Mouse (Mus musculus): ENCODE results near the gene Agl.
A peak's percentile ranks its signal among the peaks of the same experiment; 100 is the strongest.

The Agl gene

GRCm38 (mm10) chr3:116740106-116740505 lies 67.9 kb downstream of the Agl start:
- DNase-seq: no peak

- DNase-seq: no peak
Measured at GRCm38 (mm10) chr3:116737326-116737731, 70.6 kb downstream of the Agl start.

- DNase-seq: no peak
Measured at GRCm38 (mm10) chr3:116729483-116730174, 78.3 kb downstream of the Agl start.

- peak; percentile 14 to 29 for DNase-seq
Measured at GRCm38 (mm10) chr3:116726807-116727206, 81.2 kb downstream of the Agl start.

GRCm38 (mm10) chr3:116723496-116724481 lies 84.2 kb downstream of the Agl start:
- no peak for DNase-seq

- DNase-seq: no peak
Measured at GRCm38 (mm10) chr3:116722980-116723379, 85.0 kb downstream of the Agl start.

GRCm38 (mm10) chr3:116718951-116719350 lies 89.0 kb downstream of the Agl start:
- no peak for DNase-seq

GRCm38 (mm10) chr3:116713031-116713430 lies 94.9 kb downstream of the Agl start:
- DNase-seq: no peak

- DNase-seq: no peak
Measured at GRCm38 (mm10) chr3:116712436-116712881, 95.5 kb downstream of the Agl start, which contains the start of gene Slc35a3. Gene Slc35a3, minus strand, starts transcription at chr3:116712831.

- DNase-seq: peak; percentile 87 to 91
Measured at GRCm38 (mm10) chr3:116711624-116712435, 96.1 kb downstream of the Agl start.

- DNase-seq: peak in 1 of 2 experiments; percentile 17
Measured at GRCm38 (mm10) chr3:116710941-116711340, 97.0 kb downstream of the Agl start.

- DNase-seq: no peak
Measured at GRCm38 (mm10) chr3:116705637-116706204, 102.2 kb downstream of the Agl start.

- no peak for DNase-seq
Measured at GRCm38 (mm10) chr3:116703835-116704234, 104.1 kb downstream of the Agl start.

GRCm38 (mm10) chr3:116702647-116703272 lies 105.2 kb downstream of the Agl start:
- no peak for DNase-seq

GRCm38 (mm10) chr3:116701601-116702000 lies 106.4 kb downstream of the Agl start:
- DNase-seq: no peak

GRCm38 (mm10) chr3:116698786-116699185 lies 109.2 kb downstream of the Agl start:
- no peak for DNase-seq

- no peak for DNase-seq
Measured at GRCm38 (mm10) chr3:116695666-116695985, 112.3 kb downstream of the Agl start.

- no peak for DNase-seq
Measured at GRCm38 (mm10) chr3:116694955-116695665, 112.9 kb downstream of the Agl start.

- no peak for DNase-seq
Measured at GRCm38 (mm10) chr3:116694312-116694711, 113.7 kb downstream of the Agl start.
